Comparison of ENCODE assay signal across 8 mouse cellular contexts in the genomic region with DNA sequence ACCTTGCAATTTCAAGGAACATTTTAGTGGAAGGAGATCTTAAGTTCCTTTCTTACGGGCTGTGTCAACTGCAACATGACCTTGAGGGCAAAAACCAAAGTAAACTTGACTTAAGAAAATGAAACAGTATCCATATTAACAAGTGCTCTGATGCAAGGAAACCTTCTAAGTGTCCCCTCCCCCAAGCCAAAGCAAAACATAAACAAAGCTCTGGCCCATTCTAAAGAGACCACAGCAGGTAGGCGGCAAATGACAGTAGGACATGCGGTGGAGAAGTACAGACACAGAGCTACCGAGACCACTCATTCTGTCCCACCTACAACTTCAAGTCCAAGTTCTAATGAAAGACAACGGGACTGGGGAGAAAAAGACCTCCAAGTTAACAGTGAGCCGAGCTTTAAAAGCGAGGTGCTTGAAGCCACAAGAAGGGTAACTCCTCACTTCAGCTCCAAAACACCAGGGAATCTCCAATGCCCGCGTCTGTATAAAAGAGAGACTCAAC. TPM values are rescaled to one million over a fixed set of nuclear protein-coding genes. Genes with fewer than 3 reads are reported as not detected.
DNase-seq lines count a peak whose midpoint lies in the region; ATAC-seq and TF ChIP-seq lines count a peak whose summit lies in the region.

No protein-coding gene starts in this region.

- peak overlapping the region; percentile 36 for H3K4me3 ChIP-seq in cortical plate, adult 2 months (ENCODE audit: insufficient read depth, low read length)
- peak overlapping the region; percentile 86 for H3K4me3 ChIP-seq in intestine, embryonic 15.5 days (replicated peaks)
- H3K4me3 ChIP-seq in midbrain, embryonic 12.5 days, result peak overlapping the region; percentile 92

- intact Hi-C loops in left cerebral cortex, postnatal 14 days (cut with DNase I), result loop anchor here (5.0 kb wide), 1 partner anchor 47 kb away; no protein-coding TSS in a partner anchor

- peak overlapping the region; percentile 75; the same call in 1 of the 2 replicates for H3K27ac ChIP-seq in cortical plate, adult 2 months (ENCODE audit: insufficient read depth, low read length)
- H3K27ac ChIP-seq in intestine, embryonic 15.5 days, result 0 out of 2 replicates have a peak overlapping the region, but pooled peaks have one; percentile 94
- peak overlapping the region; percentile 95; the same call in 1 of the 2 replicates for H3K27ac ChIP-seq in midbrain, embryonic 12.5 days (replicated peaks)

- H3K9me3 ChIP-seq in intestine, embryonic 15.5 days, result no peaks in the 10 kb centered on the region
- no peaks in the 10 kb centered on the region for H3K9me3 ChIP-seq in midbrain, embryonic 12.5 days

- peaks cover 6% of the 10 kb centered on the region; the same call in 1 of the 2 replicates for H3K4me1 ChIP-seq in cortical plate, adult 2 months (ENCODE audit: control insufficient read depth, insufficient read depth, low read length)
- H3K4me1 ChIP-seq in intestine, embryonic 15.5 days (replicated peaks), result peaks cover 11% of the 10 kb centered on the region; the same call in 1 of the 2 replicates
- H3K4me1 ChIP-seq in midbrain, embryonic 12.5 days, result peaks cover 28% of the 10 kb centered on the region

- peak overlapping the region; percentile 68 for H3K4me2 ChIP-seq in intestine, embryonic 15.5 days (replicated peaks)
- H3K4me2 ChIP-seq in midbrain, embryonic 12.5 days (replicated peaks), result peak overlapping the region; percentile 81

- TF ChIP-seq POLR2A in cortical plate, adult 2 months (IDR thresholded peaks at IDR 0.05; ENCODE audit: extremely low read depth, insufficient read depth, low read length), result no peak

- no peaks in the 10 kb centered on the region for H3K27me3 ChIP-seq in intestine, embryonic 15.5 days (replicated peaks)
- H3K27me3 ChIP-seq in midbrain, embryonic 12.5 days, result no peaks in the 10 kb centered on the region

- H3K9ac ChIP-seq in intestine, embryonic 15.5 days, result peak overlapping the region; percentile 88
- H3K9ac ChIP-seq in midbrain, embryonic 12.5 days (replicated peaks), result peak overlapping the region; percentile 87

- WGBS in intestine, embryonic 15.5 days, result under 1% methylated on average over 9 of the region's 9 CpGs
- WGBS in midbrain, embryonic 12.5 days, result 2% methylated on average over 9 of the region's 9 CpGs

- H3K36me3 ChIP-seq in intestine, embryonic 15.5 days, result no peaks in the 10 kb centered on the region
- H3K36me3 ChIP-seq in midbrain, embryonic 12.5 days, result no peaks in the 10 kb centered on the region

- peak; percentile 16 to 49 for DNase-seq in lung, adult 18-20 months
- no peak for DNase-seq in lung, postnatal 10 days
- DNase-seq in right cerebral cortex, postnatal 36 days (ENCODE audit: low spot score in 2 of 2), result no peak
- DNase-seq in left cerebral cortex, postnatal 14 days (ENCODE audit: low spot score in 2 of 2), result no peak
- no peak for DNase-seq in cerebellum, postnatal 25 days

- no peak for TF ChIP-seq CTCF in cortical plate, adult 2 months (IDR thresholded peaks at IDR 0.05; ENCODE audit: extremely low read depth, insufficient read depth, low read length)

- ATAC-seq in intestine, embryonic 15.5 days, result no peak
- ATAC-seq in midbrain, embryonic 12.5 days (ENCODE audit: low FRiP score, low read depth), result no peak

RNA-seq across cellular contexts. Expression of gene Ppp6r3, which starts 0.9 kb away (rescaled TPM):
- 72.4 and 73.4 TPM in 2 replicates for polyA plus RNA-seq in cortical plate, adult 2 months (2012; rRNA removed)
- 46.9 and 51.1 TPM in 2 replicates for polyA plus RNA-seq in intestine, embryonic 15.5 days (2015; fragmentation: Nextera tagmentation; extraction: Ambion mirVana)
- polyA plus RNA-seq in midbrain, embryonic 12.5 days (2016; fragmentation: Nextera tagmentation; extraction: Ambion mirVana), result 86.1 and 87.2 TPM in 2 replicates
- total RNA-seq in left cerebral cortex, postnatal 14 days (2021), result 10 to 100 TPM; 71.8 to 80.5 TPM

Comparison
In these comparisons a context has a peak if more than half of its experiments do, and no peak if none do; other contexts are left out.
1. DNase-seq: peak in lung, adult 18-20 months (2 of 2); none in lung, postnatal 10 days (single experiment), right cerebral cortex, postnatal 36 days (0 of 2), left cerebral cortex, postnatal 14 days (0 of 2) and cerebellum, postnatal 25 days (0 of 2).
2. H3K4me3 ChIP-seq: peak in every context shown above with its lines; median percentile 92 in midbrain, embryonic 12.5 days; 86 in intestine, embryonic 15.5 days; 36 in cortical plate, adult 2 months.
3. Peak in every context shown above with its lines, with median percentiles within 50 percentile points of each other: H3K27ac ChIP-seq.